Mouse (Mus musculus) megakaryocyte-erythroid progenitor cell, adult 5 weeks (primary cell): ENCODE data around the gene 1700011M02Rik. TPM values are rescaled to one million over a fixed set of nuclear protein-coding genes. Genes with fewer than 3 reads are reported as not detected.

Source experiments
- polyA plus RNA-seq: library from polyadenylated mRNA; stranded (reverse); fragments of >175 nt; gene quantifications from 2 replicates; pipeline ENCODE4 v1.2.3, GENCODE M21; 2012

1700011M02Rik gene
- not detected in 2 replicates for polyA plus RNA-seq

DNA sequence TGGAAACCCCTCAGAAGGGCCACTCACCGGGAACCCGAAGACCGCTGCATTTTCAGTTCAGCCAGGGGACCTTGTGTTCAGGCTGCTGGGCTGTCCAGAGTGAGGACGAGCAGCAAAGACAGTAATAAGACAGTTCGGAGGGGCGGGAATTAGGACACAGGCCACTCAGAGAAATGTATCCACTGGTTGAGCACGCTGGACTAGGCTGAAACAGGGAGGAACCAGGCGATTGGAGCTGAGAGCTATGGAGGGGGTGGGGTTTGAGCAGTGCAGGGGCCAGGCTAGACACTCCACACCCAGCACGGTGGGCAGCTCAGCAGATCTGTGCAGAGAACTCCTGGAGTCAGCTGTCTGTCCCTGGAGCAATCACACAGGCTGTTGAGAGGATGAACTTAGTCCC lies at the start of gene 1700011M02Rik, which contains the start of gene Dmrtc1a:
Gene 1700011M02Rik, plus strand, starts transcription at position 319 of the 400 bp plus-strand sequence.
Gene Dmrtc1a, minus strand, starts transcription at position 101 of the 400 bp plus-strand sequence.

DNA sequence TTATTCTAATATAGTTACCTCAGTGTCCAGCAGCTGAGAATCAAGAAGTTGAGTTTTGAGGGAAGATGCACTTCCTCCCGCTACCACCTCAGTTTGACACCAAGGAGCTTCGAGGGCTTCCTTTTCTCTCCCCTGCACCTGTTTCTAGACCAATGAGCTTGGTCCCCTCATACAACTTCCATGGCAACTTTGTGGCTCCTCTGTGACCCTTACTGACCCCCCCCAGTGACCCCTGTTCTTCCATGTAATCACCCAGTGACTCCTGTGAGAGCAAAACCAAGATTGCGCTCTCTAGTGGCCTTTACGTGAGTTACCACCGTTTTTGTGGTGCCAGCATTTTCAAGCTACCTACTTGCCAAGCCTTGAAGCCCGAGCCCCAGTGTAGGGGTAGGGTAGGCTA lies 40.8 kb upstream of the 1700011M02Rik start, which contains the start of gene 1700031F05Rik:
Gene 1700031F05Rik, minus strand, starts transcription at position 101 of the 400 bp plus-strand sequence.

DNA sequence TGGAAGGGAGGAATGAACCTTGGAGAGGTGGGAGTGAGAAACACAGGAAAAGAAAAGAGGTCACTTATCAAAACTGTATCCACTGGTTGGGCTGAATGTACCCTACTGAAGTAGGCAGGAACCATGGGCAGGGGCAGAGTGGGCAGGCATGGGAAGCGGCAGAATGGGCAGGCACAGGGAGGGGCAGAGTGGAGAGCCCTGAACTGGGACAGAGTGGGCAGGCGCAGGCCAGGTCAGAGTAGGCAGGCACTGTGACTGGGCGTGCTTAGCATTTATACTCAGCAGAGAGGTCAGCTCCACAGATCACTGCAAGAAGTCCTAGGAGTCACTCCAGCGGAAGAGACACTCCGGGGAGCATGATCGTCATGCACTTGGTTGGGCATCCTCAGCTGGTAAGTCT lies 19.4 kb downstream of the 1700011M02Rik start, which contains the start of gene 1700018G05Rik:
Gene 1700018G05Rik, plus strand, starts transcription at position 301 of the 400 bp plus-strand sequence.

Other genes with a start within 250 kb of the 1700011M02Rik start
- not detected in 2 replicates for gene Gm3880, start 221.9 kb upstream of the 1700011M02Rik start, polyA plus RNA-seq
- gene Gm9112, start 201.3 kb upstream of the 1700011M02Rik start, polyA plus RNA-seq, result not detected in 2 replicates
- not detected in 2 replicates for gene Dmrtc1b, start 201.0 kb upstream of the 1700011M02Rik start, polyA plus RNA-seq
- gene Dmrtc1c1, start 105.9 kb upstream of the 1700011M02Rik start, polyA plus RNA-seq, result not detected in 2 replicates
- gene Dmrtc1c2, start 54.3 kb upstream of the 1700011M02Rik start, polyA plus RNA-seq, result not detected in 2 replicates
- gene 1700031F05Rik, start 40.9 kb upstream of the 1700011M02Rik start, polyA plus RNA-seq, result not detected in 2 replicates
- gene Dmrtc1a, start 218 bp upstream of the 1700011M02Rik start, polyA plus RNA-seq, result not detected in 2 replicates
- gene 1700018G05Rik, start 19.5 kb downstream of the 1700011M02Rik start, polyA plus RNA-seq, result not detected in 2 replicates